Mouse (Mus musculus) telencephalon, adult 2 months (tissue): ENCODE measurements at regions not wholly inside any gene's neighbourhood (a gene's known extent, or its start where the extent isn't known, plus 50 kb on each side); places are given as distances from the start of the nearest gene placed in this dataset.
"Not testable (repeated sequence)": the region's sequence is repeated elsewhere in the genome, so short reads cannot be mapped to it uniquely, and the experiment has no call there.

ENCODE experiments used
- DNase-seq: peaks from one replicate; pipeline ENCODE4 v3.0.0-alpha.2; 2011; ENCODE audit warnings: low read depth, low spot score

DNA sequence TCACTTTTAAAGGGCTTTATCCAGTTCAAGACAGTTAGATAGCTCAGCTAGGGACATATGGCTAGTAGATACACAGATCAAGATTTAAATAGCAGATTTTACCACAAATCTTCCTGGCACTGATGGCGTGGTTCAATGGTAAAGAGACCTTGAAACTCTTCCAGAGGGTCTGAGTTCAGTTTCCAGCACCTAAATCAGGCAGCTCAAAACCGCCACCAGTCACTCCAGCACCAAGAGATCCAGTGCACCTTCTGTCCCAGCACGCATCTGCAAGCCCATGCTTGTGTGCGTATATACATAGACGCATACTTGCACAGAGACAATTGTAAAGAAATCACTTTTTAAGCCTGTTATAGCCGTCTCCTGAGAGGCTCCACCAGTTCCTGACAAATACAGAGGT is 454.0 kb upstream of the Jmjd1c start:
- no peak for DNase-seq

DNA sequence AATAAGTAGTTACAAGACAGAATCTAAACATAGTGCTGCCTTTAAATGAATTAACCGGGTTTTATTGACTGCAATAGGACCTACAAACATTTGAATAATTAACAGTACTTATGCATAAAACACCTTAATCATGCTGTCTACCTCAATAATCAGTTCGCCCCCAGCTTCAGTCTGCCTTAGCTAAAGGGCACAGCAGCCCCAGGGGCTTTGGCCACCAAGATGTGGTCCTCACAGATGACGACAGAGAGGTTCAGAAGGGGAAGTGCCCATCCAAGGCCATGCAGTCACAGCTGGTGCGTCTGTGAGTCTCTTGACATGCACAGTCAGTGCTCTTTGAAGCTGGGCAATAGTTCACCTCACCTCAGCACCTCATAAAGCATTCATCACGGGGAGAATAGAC is 452.8 kb upstream of the Jmjd1c start:
- no peak for DNase-seq

DNA sequence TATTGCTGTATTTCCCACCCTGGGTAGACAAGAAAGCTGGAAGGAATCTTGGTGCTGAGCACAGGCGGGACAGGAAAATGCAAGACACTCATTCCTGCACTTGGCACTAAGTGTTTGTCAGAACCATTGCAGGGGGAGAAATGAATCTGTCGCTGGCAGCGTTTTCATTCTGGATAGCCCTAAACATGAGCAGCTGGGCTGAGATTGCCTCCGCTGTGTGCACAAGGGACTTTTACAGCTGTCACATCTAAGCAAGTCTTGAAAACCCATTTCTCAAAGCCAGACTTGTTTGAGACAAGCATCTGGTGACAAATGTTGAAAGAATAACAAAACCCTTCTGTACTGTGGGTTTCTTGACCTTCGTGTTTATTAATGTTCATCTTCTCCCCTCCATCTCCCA is 438.4 kb upstream of the Jmjd1c start:
- DNase-seq, result peak; percentile 15

DNA sequence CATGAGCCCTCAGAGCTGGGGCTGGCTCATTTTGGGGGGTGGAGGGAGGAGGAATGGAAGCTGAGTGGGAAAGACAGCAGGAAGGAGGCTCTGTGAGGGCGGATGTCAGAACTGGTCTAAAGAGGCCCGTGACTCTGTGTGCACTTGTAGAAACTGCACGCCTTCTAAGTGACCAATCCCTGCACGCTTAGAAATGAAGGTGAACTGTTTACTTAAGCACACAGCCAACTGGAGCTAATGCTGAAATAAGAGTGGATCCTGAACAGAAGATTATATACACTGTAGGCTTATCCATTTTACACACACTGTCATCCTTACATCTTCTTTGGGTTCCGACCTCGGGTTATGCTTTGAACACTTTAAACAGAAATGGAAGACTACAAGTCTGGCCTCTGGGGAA is 412.8 kb upstream of the Jmjd1c start:
- no peak for DNase-seq

DNA sequence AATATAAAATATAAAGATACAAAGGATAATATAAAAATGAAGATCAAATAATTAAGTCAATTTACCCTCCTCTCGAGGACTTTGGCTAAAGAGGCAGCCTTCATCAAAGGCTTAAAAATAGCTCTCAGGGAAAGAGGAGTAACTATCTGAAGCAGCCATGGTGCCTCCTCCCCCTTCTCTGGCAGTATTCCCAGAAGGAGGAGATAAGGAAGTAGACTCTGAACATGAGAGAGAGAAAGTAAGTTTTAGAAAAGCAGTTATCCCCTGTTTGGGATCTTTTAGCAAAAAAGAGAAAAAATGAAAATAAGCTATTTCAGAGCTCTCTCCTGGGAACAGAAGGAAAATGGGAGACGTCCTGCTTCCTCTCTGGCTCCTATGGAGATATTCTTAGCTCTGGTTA is 406.7 kb upstream of the Jmjd1c start:
- DNase-seq, result not testable (repeated sequence)

DNA sequence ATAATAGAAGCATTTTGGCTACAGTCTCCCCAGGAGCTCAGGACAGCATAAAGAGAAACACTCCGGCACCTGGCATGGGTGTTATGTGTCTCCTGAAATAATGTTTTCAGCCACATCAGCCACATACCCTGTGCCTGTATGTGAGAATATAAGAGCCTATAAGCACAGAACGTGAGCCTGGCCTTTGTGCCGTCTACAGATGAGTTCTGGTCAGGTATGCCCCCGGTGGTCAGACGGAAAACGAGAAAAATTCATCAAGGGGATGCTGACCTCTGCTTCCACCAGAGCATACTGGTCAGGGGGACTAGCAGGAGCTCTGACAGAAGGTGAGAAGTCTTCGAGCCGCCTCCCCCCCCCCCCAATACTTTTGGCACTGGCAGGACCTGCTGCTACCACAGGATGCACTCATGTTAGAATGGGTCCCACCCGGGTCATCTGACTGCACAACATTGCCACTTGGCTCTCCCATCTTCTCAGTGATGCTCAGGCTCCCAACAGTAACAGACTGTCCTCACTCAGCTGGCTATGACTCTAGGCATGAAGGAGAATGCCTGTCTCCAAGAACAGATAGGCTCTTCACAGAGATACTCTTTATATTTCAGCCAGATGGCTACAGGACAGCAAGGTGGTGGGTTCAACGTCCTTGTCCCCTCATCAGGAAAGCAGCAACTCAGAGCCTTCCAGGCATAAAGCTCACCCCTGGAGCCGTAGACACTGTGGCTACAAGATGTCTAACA is 401.2 kb upstream of the Jmjd1c start:
- no peak for DNase-seq

DNA sequence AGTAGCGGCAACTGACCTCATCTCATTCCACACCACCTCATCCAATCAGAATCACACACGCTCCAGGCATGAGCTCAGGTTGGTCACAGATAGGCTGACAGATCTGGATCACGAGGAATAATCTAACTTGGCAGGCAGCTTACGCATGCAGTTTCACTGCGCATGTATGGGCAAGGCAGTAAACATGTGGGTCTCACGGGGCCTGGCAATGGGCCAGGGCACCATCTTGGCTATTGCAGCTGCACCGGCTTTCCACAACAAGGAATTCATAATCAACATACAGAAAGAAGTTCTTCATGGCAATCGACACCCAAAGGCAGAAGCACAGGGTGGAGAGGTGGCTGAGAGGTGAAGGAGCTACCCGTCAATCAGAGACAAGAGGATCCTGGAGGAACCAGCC is 381.0 kb upstream of the Jmjd1c start:
- DNase-seq, result not testable (repeated sequence)

DNA sequence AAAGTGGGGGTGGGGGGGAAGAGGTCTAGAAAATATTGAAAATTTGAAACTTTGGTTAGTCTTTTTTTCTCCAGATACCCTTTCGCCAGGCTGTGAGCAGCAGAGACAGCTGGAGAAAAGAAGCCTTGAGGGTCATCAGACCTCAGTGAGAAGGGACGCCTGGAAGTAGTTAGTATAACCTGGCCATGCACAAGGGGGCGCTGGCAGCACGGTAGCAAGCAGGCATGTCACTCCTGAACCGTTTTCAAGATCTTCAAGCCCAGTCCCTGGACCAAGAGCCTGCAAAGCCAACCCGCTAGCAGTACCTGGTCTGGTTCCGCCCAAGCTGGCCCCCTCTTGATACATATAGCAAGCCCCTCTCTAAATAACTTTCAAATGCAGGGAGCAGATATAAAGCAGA is 378.0 kb upstream of the Jmjd1c start:
- DNase-seq, result no peak

DNA sequence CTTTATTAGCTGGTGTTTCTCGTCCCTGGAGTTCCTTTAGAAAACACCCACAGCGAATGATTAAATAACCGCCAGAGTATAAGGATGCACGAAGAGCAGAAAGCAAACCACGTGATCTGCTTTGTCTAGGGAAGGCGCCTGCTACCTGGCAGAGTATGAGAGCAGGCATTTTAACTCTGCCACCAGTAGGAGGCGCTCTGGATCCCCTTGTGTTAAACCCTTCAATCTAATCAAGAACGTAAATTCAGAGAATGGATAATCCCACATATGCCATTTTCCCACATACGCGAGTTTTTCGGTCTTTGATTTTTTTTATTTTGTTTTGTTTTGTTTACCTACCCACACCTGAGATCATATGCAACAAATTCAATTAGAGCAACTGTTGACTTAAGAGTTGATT is 376.1 kb upstream of the Jmjd1c start:
- no peak for DNase-seq

DNA sequence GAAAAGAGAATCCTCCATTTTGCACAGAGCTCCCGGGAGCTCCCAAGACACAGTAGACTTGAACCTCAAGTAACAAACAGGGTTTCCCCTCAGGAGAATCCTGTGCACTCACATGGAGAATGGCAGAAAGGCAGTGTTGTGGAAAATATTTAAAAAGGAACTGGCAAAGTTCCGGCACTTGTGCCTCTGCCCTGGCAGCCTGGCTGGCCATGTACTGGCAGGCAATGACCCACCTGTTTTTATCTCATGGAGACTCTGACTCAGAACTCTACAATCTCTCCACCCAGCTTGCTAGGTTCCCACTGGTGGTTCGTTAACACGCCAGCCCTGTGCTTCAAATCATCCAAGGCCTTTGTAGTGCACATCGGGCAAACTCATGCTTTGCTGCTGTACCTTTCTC is 362.3 kb upstream of the Jmjd1c start:
- no peak for DNase-seq

DNA sequence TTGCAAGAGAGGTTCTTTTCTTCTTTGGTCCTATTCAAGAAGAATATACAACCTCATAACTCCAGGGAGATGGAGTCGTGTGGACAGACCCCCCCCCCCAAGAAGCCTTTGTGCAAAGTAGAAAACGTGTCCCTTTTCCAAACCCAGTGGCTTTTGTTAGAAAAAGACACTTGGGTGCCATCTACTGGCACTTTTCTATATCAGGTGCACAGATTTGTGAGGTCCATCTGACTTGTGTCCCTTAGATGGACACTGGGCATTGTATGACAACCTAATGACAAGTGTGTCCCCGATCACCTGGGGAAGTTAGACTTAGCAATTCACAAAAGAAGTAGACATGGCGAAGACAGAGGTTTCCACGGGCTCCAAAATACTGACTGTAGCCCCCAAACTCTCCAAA is 361.1 kb upstream of the Jmjd1c start:
- DNase-seq, result no peak

DNA sequence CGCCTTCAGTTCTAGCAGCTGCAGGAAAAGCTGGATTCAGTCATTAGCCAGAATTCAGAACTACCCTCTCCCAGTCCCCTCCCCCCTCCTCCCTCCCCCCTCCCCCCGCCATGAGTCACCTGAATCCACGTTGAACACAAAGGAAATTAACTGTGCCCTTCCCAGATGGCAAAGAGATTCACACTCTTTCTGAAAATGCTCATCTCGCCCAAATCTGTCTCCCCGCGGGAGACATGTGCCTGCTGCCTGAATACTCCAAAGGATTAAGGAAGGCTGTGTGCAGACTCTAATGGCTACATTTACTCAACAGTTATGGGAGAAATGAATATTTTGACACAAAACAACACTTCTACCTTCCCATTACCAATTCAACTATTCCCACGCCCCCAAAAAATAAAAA is 356.9 kb upstream of the Jmjd1c start:
- no peak for DNase-seq

DNA sequence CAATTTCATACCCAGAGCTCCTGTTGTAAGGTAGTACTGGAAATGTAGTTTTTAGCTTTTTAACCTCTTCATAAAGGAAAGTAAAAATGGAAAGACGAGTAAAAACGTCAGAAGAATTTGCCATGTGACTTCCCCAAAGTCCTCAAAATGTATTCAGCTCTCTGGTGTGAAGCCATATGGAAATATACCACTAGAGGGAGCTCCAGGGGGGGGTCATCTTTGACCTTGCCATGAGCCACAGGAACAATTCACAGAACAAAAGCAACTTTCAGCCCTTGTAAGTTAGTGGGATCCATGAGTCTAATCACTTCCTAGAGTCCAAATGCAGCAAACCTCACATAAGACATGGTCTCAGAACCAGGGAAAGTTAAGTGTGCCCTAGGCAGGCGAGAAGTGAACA is 354.1 kb upstream of the Jmjd1c start:
- no peak for DNase-seq

DNA sequence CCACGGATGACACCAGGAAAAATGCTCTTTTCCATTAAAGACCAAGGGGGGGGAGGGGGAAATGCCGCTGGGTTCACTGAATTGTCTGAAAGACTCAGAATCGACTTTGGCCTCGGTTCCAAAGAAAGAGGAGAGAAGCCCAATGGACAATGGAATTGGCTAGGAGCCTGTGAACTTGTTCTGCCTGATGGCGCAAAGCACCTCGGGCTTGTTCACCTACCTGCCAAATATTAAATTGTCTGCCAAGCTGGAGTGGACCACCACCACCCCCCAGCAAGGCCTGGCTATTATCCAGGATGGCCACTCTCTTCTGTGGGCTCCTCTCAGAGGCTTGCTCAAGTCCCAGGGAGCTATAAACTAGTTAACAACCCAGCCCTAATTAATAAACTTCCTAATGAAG is 352.7 kb upstream of the Jmjd1c start:
- no peak for DNase-seq

DNA sequence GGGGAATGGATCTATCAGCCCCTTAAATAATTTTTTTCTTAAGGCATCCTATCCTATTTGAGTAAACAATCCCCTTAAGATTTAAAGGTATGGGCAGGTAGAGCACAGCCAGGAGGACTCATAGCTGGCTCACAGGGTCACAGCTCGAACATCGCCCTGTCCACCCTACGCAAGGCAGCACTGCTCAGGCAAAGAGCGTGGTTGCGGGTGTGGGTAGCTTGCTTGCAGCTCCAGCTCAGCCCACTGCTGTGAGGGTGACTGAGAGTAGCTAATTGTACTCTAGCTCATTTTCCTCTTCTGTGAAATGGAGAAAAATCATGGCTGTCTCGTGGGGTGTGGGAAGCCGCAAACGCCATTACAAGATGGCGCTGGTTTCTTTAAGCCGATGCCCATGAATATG is 350.1 kb upstream of the Jmjd1c start:
- no peak for DNase-seq

DNA sequence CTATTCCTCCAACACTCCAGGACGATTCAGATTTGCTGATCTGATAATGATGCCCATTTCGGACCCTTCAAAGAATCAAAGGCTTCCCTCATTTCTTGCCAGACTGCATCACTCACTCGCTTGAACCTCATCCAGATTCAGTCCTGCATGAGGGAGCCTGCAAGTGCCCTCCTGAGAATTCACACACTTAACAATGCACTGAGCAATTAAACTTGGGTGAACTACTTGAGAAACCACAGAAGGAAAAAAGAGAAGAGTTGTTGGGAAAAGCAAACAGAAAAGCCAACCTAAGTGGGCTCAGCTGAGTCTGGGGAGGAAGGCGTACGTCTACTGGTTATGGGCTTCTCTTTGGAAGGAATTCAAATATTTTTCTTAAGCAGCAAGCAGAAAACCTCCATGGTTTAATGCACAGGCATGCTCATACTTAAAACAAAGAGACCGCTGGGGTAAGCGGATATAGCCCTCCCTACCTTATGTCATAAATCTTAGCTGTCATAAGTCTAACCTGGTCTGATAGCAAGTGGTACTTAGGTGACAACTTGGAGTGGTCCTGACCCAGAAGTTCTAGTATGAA is 343.6 kb upstream of the Jmjd1c start:
- DNase-seq, result no peak

DNA sequence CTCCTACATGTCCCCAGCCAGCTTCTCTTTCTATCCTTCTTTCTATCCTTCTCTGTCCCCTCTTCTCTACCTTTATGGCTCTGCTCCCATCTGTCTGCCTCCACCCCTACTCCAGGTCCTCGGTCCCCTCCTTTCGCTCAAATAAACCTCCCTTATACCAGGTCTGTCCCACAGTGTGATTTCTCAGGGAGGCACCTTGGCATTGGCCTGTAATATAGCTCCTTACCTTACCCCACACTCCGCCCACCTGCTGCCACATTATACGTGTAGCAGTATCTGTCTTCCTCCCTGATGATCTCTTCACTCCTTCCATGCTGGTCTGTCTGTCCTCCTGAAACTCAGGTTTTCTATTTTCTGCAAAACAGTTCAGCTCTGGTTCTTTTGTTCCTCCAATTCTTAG is 339.1 kb upstream of the Jmjd1c start:
- DNase-seq, result no peak

DNA sequence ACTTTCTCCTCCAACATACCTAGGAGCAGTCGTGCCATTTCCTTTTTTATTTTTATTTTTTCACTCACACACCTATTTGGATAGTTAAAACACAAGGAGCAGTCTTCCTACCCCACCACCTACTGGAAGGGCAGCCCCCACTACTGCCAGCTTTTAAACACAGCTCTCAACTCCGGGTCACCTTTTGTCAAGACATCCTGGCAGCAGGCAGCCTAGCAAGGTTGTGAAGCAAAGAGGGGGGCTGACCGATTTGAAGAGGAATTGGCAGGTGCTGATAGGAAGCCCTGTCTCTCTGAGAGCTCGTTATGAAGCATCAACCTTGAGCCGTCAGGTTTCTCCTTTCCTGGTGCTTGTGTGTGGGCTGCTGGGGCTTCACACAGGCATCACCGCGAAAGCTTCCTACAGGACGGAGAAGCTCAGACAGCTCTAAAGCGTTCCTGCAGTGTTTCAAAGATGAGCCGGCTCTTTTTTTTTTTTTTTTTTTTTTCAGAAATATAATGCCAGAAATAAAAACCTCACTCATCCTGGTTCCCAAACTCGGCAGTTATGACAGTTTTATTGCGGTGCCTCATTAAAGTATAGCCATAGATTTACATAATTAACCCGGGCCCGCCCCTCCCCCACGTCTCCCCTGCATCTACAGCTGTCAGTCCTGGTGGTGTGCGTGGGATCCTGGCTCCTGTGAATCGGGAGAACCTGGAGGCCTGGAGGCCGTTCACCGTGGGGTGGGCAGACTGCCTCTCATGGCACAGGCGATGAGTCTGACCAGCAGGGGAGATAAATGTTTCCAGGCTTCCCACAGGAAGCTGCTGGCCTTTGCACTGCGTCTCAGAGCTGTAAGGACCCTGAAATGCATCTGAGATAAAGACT is 325.5 kb upstream of the Jmjd1c start:
- peak; percentile 18 for DNase-seq

DNA sequence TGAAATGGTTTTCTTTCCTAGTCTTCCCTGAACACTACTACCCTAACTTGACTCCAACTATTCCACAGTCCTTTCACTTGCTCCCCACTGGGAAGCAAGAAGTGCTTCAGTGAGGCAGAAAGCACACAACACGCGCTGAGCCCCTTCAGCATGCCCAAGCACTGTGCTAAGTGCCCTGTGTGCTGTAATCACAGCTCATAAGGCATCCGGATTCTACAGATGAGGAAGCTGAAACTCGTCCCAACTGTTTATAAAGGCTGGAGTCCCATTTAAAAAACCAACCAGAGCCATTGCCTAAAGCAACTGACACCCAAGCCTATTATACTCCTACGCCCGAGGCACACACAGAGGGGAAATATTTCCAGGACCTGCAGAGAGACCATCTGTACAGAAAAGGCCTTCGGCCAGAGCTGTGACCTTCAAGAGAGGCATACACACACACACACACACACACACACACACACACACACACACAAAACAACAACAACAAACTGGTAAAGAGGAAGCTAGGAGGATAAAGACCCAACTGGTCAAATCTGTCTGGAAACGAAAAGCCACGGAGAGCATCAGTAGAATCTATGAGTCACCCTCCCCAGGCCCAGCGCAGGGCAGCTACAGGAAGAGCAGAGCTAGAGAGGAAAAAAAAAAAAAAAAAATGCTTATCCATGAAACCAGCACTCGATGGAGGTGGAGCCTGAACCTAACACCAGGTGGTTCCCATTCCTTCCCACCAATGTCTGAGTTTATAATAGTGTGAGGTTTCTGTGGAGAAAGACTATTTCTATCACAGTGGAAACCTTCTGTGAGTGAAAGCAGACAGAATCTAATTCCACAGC is 315.4 kb upstream of the Jmjd1c start:
- DNase-seq, result no peak

DNA sequence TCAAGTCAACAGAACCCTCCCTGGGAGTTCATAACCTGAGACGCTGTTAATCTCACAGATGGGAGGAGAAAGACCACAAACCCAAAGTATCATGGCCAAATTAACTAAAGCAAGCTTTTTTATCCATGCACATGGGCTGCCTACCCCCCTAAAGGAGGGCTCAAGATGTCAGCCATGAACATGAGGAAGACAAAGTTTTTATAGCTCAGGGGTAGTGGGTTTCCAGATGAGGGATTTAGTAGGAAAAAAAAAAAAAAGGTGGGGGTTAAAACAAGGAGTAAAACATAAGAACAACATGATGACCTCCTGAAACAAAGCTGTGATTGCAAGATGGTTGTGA is 314.8 kb upstream of the Jmjd1c start:
- no peak for DNase-seq

DNA sequence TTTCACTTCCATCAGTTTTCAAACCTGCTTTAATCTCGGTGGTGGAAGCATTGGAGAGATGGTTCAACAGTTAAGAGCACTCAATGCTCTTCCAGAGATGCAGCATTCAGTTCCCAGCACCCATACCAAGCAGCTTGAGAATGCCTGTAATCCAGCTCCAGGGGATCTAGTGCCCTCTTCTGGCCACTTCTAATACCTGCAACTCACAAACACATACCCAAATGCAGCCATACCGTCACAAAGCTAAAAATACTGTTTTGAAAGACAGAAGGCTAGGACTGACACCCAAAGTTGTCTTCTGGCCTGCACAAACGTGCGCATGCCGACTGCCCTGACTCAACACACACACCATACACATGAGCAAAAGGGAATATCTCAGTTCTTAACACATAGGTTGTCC is 313.9 kb upstream of the Jmjd1c start:
- DNase-seq, result no peak

DNA sequence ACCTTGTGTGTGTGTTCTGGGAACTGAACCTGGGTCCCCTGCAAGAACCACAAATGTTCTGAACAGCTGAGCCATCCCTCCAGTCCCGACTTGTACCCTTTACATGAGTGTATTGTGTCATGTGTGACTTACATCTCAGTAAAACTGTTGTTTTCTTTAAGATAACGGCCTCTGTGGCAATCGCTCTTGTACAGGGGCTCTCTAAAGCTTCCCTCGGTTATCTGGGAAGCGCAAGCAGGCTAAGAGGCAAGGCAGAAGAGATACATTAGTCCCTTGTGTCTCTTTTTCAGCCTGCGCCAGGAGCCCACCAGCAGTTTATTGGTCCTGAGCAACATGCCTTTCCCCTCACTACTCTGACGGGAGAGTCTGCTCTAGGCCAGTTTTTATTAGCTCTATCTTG is 308.1 kb upstream of the Jmjd1c start:
- no peak for DNase-seq
